Mouse (Mus musculus): ENCODE measurements around the gene Rps6kb2. TPM values are rescaled to one million over a fixed set of nuclear protein-coding genes. Genes with fewer than 3 reads are reported as not detected.
A peak's percentile ranks its signal among the peaks of the same experiment; 100 is the strongest.

Rps6kb2 gene
- total and polyA plus RNA-seq, 2 experiments from 2014 or later = 24.7 to 56.5 TPM

DNA sequence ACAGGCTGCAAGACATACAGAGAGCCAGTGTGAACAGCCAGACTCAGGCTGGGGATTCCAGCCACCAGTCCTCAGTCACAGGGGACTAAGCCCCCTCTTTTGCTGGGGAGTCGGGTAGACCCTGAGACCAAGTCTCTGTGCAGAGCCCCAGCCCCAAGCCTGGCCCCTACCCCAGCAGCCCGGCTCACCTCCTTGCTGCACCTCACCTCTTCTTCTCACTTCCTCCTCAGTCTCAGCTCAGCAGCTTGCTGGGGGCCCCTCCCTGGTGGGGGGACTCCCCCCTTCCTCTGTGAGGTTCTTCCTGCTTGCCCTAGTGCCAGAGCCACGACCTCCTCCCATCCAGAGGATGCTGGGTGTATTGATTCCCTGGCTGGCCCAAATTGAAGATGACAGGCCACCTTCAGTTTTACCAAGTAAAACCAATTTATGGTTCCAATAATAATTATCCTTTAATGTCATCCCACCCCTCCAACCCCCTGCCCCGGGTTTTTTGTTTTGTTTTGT lies 27.7 kb upstream of the Rps6kb2 start, which contains the start of gene Tbc1d10c:
Gene Tbc1d10c (minus strand): TSS at position 454 of the 504 bp plus-strand sequence.
- 65% methylated on average over 4 of the region's 4 CpGs for WGBS
- H3K4me3 ChIP-seq (ENCODE audit: low read length) = peak within 1 kb of the TSS; percentile 93
- H3K36me3 ChIP-seq (ENCODE audit: insufficient read depth, low read length) = peaks cover 21% of the 10 kb centered on the region; the same call in 1 of the 2 replicates
- H3K27me3 ChIP-seq (ENCODE audit: insufficient read depth, low read length) = no peaks in the 10 kb centered on the region
- TF ChIP-seq CTCF (IDR thresholded peaks at IDR 0.05; ENCODE audit: low read depth) = no peak
- H3K4me2 ChIP-seq (ENCODE audit: low read depth, low read length) = peak within 1 kb of the TSS; percentile 82
- peaks cover 10% of the 10 kb centered on the region for H3K4me1 ChIP-seq (ENCODE audit: insufficient read depth, low read length)
- ATAC-seq (no peak), DNase-seq (ENCODE audit: low spot score) (no peak)
- peak within 1 kb of the TSS; percentile 99 for H3K9ac ChIP-seq (replicated peaks; ENCODE audit: low read length)
- peak within 1 kb of the TSS; percentile 94 for H3K27ac ChIP-seq
- H3K9me3 ChIP-seq (ENCODE audit: low read length) = no peaks in the 10 kb centered on the region

DNA sequence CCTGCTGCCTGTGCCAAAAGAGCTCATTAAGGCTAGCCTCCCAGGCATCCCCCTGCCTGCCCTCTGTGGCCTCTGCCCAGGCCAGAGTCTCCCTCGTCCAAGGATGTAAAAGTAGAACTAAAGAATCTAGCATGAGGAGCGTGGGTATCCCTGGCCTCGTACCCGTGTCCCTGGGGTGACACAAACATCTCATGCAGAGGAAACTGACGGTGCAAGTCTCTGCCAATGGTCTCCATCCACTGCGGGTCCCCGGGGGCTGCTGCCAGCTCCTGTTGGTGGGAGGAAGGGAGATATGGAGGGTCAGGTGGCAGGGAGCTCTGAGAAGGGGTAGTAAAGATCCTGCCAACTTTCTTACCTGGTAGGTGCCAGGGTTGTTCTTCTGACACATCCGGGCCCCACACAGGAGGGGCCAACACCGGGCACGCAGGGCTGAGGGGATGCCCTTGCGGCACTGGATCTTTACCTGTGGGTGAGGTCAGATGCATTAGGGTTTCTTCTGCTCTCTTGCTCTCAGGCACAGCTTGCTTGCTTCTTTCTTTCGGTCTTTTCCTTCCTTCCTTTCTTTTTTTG lies 26.0 kb upstream of the Rps6kb2 start:
- DNase-seq (ENCODE audit: low spot score) = no peak
- H3K9me3 ChIP-seq (ENCODE audit: low read length) = no peaks in the 10 kb centered on the region
- no peak for TF ChIP-seq CTCF (IDR thresholded peaks at IDR 0.05; ENCODE audit: low read depth)
- no peak overlapping the region for H3K4me2 ChIP-seq (ENCODE audit: low read depth, low read length)
- no peak overlapping the region for H3K4me3 ChIP-seq (ENCODE audit: low read length)
- no peak overlapping the region for H3K9ac ChIP-seq (replicated peaks; ENCODE audit: low read length)
- no peak for ATAC-seq
- WGBS = 86% methylated on average over 12 of the region's 12 CpGs
- no peak overlapping the region for H3K27ac ChIP-seq
- no peaks in the 10 kb centered on the region for H3K27me3 ChIP-seq (ENCODE audit: insufficient read depth, low read length)
- peaks cover 10% of the 10 kb centered on the region for H3K4me1 ChIP-seq (ENCODE audit: insufficient read depth, low read length)
- H3K36me3 ChIP-seq (ENCODE audit: insufficient read depth, low read length) = 0 out of 2 replicates have a peak, but pooled peaks cover 7% of the 10 kb centered on the region

DNA sequence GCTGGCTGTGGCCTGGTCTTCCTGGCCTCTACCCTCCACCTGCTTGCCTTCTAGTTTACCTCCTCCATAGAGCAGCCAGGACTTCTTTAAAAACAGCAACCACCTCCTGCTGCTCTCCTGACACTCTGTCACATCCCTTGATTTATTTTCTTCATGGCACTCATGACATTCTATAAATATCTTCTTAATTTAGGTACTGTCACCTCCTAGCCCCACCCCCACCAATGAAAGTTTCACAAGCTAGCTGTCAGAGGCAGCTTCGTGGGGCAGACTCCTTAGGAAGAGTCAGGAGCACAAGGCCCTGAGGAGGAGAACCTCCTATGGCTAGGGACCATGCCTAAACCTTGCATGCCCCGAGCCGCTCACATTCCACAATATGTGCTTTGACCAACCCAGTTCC lies 24.1 kb upstream of the Rps6kb2 start:
- Histone ChIP-seq H3K27me3 (ENCODE audit: insufficient read depth, low read length) (no peaks in the 10 kb centered on the region), H3K4me1 (ENCODE audit: insufficient read depth, low read length) (0 out of 2 replicates have a peak, but pooled peaks cover under 1% of the 10 kb centered on the region), H3K27ac (no peak overlapping the region), H3K4me2 (ENCODE audit: low read depth, low read length) (no peak overlapping the region), H3K4me3 (ENCODE audit: low read length) (no peak overlapping the region), H3K9me3 (ENCODE audit: low read length) (no peaks in the 10 kb centered on the region), H3K9ac (replicated peaks; ENCODE audit: low read length) (no peak overlapping the region), H3K36me3 (ENCODE audit: insufficient read depth, low read length) (no peaks in the 10 kb centered on the region)
- DNase-seq (ENCODE audit: low spot score) (no peak), ATAC-seq (no peak)
- no peak for TF ChIP-seq CTCF (IDR thresholded peaks at IDR 0.05; ENCODE audit: low read depth)
- 75% methylated on average over 3 of the region's 3 CpGs for WGBS

DNA sequence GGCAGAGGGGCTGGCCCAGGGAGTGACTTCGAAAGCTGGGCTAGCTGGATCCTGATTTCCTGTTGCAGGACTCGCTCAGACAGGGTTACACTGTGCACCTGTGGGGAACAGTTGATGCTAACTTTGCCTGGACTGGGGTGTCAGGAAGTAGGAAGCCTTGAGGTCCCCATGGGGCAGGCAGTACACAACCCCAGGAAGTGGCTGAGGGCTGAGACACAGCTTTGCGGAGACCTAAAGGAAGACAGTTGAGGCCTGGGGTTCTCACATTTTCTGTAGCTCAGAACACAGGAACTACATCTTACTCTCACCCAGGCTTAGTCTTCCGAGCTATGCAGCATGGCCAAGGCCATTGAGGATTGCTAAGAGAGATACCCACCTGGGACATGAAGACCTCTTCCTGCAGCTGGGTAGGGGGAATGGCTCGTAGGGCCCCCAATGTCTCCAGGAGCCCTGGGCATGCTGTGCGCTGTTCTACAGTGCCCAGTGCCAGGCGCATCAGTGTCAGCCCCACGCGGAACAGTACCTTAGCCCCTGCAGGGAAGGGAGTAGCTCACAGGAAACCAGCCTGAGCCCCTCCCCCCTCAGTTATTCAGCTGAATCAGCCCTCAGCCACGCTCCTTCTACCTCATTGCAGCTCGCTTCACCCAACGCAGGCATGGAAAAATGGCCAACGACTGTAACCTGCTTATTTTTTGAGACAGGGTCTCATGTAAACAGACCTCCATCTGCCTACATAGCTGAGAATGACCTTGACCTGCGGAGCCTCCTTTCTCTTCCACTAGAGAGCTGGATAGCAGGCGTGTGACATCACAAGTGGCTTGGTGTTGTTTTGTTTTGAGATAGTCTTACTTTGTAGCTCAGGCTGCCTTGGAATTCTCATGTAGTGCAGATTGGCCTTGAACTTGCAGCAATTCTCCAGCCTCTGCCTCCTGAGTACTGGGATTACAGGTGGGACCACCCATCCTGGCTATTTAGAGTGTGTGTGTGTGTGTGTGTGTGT lies 22.1 kb upstream of the Rps6kb2 start:
- Histone ChIP-seq H3K4me3 (ENCODE audit: low read length) (no peak overlapping the region), H3K9ac (replicated peaks; ENCODE audit: low read length) (no peak overlapping the region), H3K9me3 (ENCODE audit: low read length) (no peaks in the 10 kb centered on the region), H3K36me3 (ENCODE audit: insufficient read depth, low read length) (no peaks in the 10 kb centered on the region), H3K4me2 (ENCODE audit: low read depth, low read length) (no peak overlapping the region), H3K27me3 (ENCODE audit: insufficient read depth, low read length) (no peaks in the 10 kb centered on the region), H3K27ac (no peak overlapping the region), H3K4me1 (ENCODE audit: insufficient read depth, low read length) (peaks cover 7% of the 10 kb centered on the region; the same call in 1 of the 2 replicates)
- ATAC-seq (no peak), DNase-seq (ENCODE audit: low spot score) (no peak)
- 59% methylated on average over 15 of the region's 15 CpGs for WGBS
- no peak for TF ChIP-seq CTCF (IDR thresholded peaks at IDR 0.05; ENCODE audit: low read depth)

DNA sequence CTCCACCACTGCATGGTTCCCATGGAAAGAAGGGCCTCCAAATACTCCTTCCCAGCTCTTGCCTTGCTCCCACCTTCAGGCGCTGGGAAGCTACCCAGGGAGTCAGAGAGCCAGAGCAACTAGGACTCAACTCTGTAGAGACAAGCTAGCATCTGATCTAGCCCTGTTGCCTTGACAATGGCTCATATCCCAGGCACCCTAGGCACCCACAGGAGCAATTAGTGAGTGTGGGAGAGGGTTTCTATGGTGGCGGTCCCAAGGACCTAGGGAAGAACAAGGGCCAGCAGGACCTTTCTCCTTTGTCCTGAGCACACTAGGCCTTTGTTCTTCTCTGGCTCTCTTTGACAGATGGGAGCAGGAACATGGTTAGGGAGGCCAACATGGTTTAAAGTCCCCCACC lies 20.5 kb upstream of the Rps6kb2 start:
- Histone ChIP-seq H3K36me3 (ENCODE audit: insufficient read depth, low read length) (no peaks in the 10 kb centered on the region), H3K4me3 (ENCODE audit: low read length) (no peak overlapping the region), H3K9ac (replicated peaks; ENCODE audit: low read length) (no peak overlapping the region), H3K27ac (no peak overlapping the region), H3K27me3 (ENCODE audit: insufficient read depth, low read length) (no peaks in the 10 kb centered on the region), H3K4me2 (ENCODE audit: low read depth, low read length) (no peak overlapping the region), H3K9me3 (ENCODE audit: low read length) (no peaks in the 10 kb centered on the region), H3K4me1 (ENCODE audit: insufficient read depth, low read length) (peaks cover 7% of the 10 kb centered on the region; the same call in 1 of the 2 replicates)
- DNase-seq (ENCODE audit: low spot score) (no peak), ATAC-seq (peak; percentile 50; the same call in 1 of the 2 replicates)
- TF ChIP-seq CTCF (IDR thresholded peaks at IDR 0.05; ENCODE audit: low read depth) = no peak
- WGBS = 66% methylated on average over 2 of the region's 2 CpGs

DNA sequence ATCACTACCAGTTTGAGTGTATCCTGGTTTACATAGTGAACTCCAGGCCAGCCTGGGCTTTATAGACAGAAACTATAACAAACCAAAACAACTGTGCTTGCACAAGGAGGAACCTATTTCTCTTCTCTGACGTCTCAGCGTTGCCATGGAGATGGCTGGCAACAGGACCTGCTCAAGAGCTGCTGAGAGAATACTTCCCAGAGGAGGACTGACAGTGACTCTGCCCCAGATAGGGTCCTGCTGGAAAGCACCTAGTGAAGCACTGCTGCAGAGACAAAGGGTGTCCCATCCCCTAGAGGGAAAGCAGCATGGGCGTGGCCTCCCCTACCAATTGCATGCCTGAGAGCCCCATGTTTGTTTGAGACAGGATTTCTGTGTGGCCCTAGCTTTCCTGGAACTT lies 18.7 kb upstream of the Rps6kb2 start:
- peaks cover 7% of the 10 kb centered on the region; the same call in 1 of the 2 replicates for H3K4me1 ChIP-seq (ENCODE audit: insufficient read depth, low read length)
- H3K4me3 ChIP-seq (ENCODE audit: low read length) = no peak overlapping the region
- H3K4me2 ChIP-seq (ENCODE audit: low read depth, low read length) = no peak overlapping the region
- H3K36me3 ChIP-seq (ENCODE audit: insufficient read depth, low read length) = no peaks in the 10 kb centered on the region
- no peaks in the 10 kb centered on the region for H3K27me3 ChIP-seq (ENCODE audit: insufficient read depth, low read length)
- TF ChIP-seq CTCF (IDR thresholded peaks at IDR 0.05; ENCODE audit: low read depth) = no peak
- DNase-seq (ENCODE audit: low spot score) (peak; percentile 75), ATAC-seq (peak; percentile 56; the same call in 1 of the 2 replicates)
- no peak overlapping the region for H3K9ac ChIP-seq (replicated peaks; ENCODE audit: low read length)
- WGBS = 49% methylated on average over 3 of the region's 3 CpGs
- H3K9me3 ChIP-seq (ENCODE audit: low read length) = no peaks in the 10 kb centered on the region
- peak overlapping the region; percentile 20; the same call in 1 of the 2 replicates for H3K27ac ChIP-seq
